Mouse (Mus musculus) heart, embryonic 16.5 days (tissue): ENCODE results near the gene Gm10644. TPM values are rescaled to one million over a fixed set of nuclear protein-coding genes. Genes with fewer than 3 reads are reported as not detected.

Source experiments
- ATAC-seq: fragments of 200-750 bp; cut with Nextera tagmentation; replicated peaks from 2 replicates; pipeline ENCODE4 v1.8.0; 2017; ENCODE audit warnings: moderate number of reproducible peaks; ENCODE audit not compliant: insufficient read depth, low FRiP score; ENCODE audit errors: extremely low read depth
- H3K27ac ChIP-seq: fragments of 300-500 bp; sonication (generic); 2 replicates; pipeline ENCODE4 v1.5.1; 2014; ENCODE audit warnings: mild to moderate bottlenecking, low read length, control low read depth, moderate library complexity
- H3K27me3 ChIP-seq: fragments of 300-500 bp; sonication (generic); 2 replicates; pipeline ENCODE4 v1.6.1; 2014; ENCODE audit warnings: low read length, mixed read lengths; ENCODE audit not compliant: control insufficient read depth, insufficient read depth
- H3K36me3 ChIP-seq: fragments of 300-500 bp; sonication (generic); 2 replicates; pipeline ENCODE4 v1.6.1; 2014; ENCODE audit not compliant: control insufficient read depth, insufficient read depth
- H3K4me1 ChIP-seq: fragments of 300-500 bp; sonication (generic); 2 replicates; pipeline ENCODE4 v1.6.1; 2014; ENCODE audit warnings: low read length, mixed read lengths; ENCODE audit not compliant: control insufficient read depth, insufficient read depth
- H3K4me2 ChIP-seq: fragments of 300-500 bp; sonication (generic); 2 replicates; pipeline ENCODE4 v1.6.1; 2014; ENCODE audit warnings: low read depth, mild to moderate bottlenecking, control low read depth, low read length
- H3K4me3 ChIP-seq: fragments of 300-500 bp; sonication (generic); 2 replicates; pipeline ENCODE4 v1.5.1; 2014; ENCODE audit warnings: mild to moderate bottlenecking, control low read depth, low read length
- H3K9ac ChIP-seq: fragments of 300-500 bp; sonication (generic); 2 replicates; pipeline ENCODE4 v1.6.1; 2014; ENCODE audit warnings: low read length, control low read depth
- H3K9me3 ChIP-seq: fragments of 300-500 bp; sonication (generic); replicated peaks from 2 replicates; pipeline ENCODE4 v1.6.1; 2016; ENCODE audit warnings: low read length; ENCODE audit not compliant: control insufficient read depth
- WGBS: fragments of 180-500 bp; shearing (Covaris S2); extraction: QIAGEN DNeasy Blood & Tissue Kit; methylation state at CpG from one replicate; pipeline ENCODE4 v1.1.7; 2014; 5-methylcytosine and 5-hydroxymethylcytosine counted together
- polyA plus RNA-seq: library from polyadenylated mRNA; unstranded; fragments of >200 nt; fragmentation: Nextera tagmentation; extraction: Ambion mirVana; gene quantifications from 2 replicates; pipeline ENCODE4 v1.2.1, GENCODE M21; 2015

Gene Gm10644
- polyA plus RNA-seq, 1 experiment from 2014 or later, result 1.2 TPM

- Histone ChIP-seq H3K9ac (no peak overlapping the region), H3K4me2 (no peak overlapping the region), H3K4me3 (no peak overlapping the region), H3K27ac (no peak overlapping the region), H3K9me3 (no peaks in the 10 kb centered on the region), H3K36me3 (peaks cover 37% of the 10 kb centered on the region), H3K27me3 (no peaks in the 10 kb centered on the region), H3K4me1 (no peaks in the 10 kb centered on the region)
- WGBS, result 80% methylated on average over 5 of the region's 5 CpGs
- no peak for ATAC-seq
These were observed 20.8 kb downstream of the Gm10644 start for GRCm38 (mm10) chr8:83934222-83934621.

DNA sequence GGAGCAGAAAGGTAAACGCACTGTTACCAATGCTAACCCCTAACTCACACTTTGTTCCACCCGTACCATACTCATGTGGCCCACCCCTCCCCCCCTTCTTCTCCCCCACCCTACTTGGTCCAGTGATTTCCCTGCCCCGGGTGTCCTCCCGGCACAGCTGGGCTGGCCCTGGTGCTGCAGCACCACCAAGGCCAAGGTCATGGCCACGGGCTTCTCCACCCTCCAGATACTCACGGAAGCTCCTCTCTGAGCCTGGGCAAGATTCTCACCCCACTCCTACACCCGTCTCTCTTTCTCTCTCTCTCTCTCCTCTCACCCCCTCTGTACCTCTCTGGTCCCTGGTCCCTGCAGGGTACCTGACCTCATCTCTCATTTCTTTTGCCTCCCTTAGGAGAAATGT, 28.7 kb downstream of the Gm10644 start:
- Histone ChIP-seq H3K9ac (no peak overlapping the region), H3K9me3 (no peaks in the 10 kb centered on the region), H3K4me1 (no peaks in the 10 kb centered on the region), H3K27ac (no peak overlapping the region), H3K4me2 (no peak overlapping the region), H3K27me3 (no peaks in the 10 kb centered on the region), H3K36me3 (peaks cover 15% of the 10 kb centered on the region), H3K4me3 (no peak overlapping the region)
- 62% methylated on average over 7 of the region's 7 CpGs for whole genome bisulfite sequencing
- ATAC-seq, result no peak

DNA sequence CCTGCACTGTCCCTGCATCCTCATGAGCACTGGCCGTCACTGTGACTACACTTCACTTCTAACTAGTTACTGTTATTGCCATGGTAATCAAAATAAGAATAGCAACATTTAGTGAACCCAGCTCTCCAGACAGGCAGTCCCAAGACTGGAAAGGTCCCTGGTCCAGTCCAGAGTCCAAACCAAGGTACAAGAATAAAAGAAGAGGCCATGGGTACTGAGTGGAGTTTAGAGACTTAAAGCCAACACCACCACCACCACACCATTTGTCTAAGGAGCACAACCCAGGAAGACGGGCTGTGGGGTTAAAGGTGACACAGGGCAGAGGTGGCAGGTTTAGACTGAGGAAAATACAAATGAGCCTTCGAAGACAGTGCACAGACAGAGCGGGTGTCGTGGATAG, 30.4 kb downstream of the Gm10644 start:
- 83% methylated on average over 5 of the region's 5 CpGs for WGBS
- H3K4me1 ChIP-seq, result no peaks in the 10 kb centered on the region
- no peaks in the 10 kb centered on the region for H3K27me3 ChIP-seq
- no peaks in the 10 kb centered on the region for H3K9me3 ChIP-seq
- H3K4me3 ChIP-seq, result no peak overlapping the region
- peaks cover 11% of the 10 kb centered on the region for H3K36me3 ChIP-seq
- no peak for ATAC-seq
- no peak overlapping the region for H3K9ac ChIP-seq
- H3K27ac ChIP-seq, result no peak overlapping the region
- H3K4me2 ChIP-seq, result no peak overlapping the region

GRCm38 (mm10) chr8:83922727-83923126, 32.3 kb downstream of the Gm10644 start:
- H3K27me3 ChIP-seq, result no peaks in the 10 kb centered on the region
- no peak overlapping the region for H3K4me3 ChIP-seq
- no peak overlapping the region for H3K9ac ChIP-seq
- no peak for ATAC-seq
- H3K27ac ChIP-seq, result no peak overlapping the region
- peaks cover 14% of the 10 kb centered on the region for H3K36me3 ChIP-seq
- H3K9me3 ChIP-seq, result no peaks in the 10 kb centered on the region
- peaks cover 4% of the 10 kb centered on the region for H3K4me1 ChIP-seq
- 85% methylated on average over 8 of the region's 8 CpGs for WGBS
- no peak overlapping the region for H3K4me2 ChIP-seq

- peaks cover 9% of the 10 kb centered on the region for H3K4me1 ChIP-seq
- H3K27me3 ChIP-seq, result no peaks in the 10 kb centered on the region
- no peaks in the 10 kb centered on the region for H3K9me3 ChIP-seq
- ATAC-seq, result no peak
- H3K27ac ChIP-seq, result no peak overlapping the region
- no peak overlapping the region for H3K4me3 ChIP-seq
- H3K36me3 ChIP-seq, result peaks cover 14% of the 10 kb centered on the region
- H3K9ac ChIP-seq, result no peak overlapping the region
- WGBS, result 70% methylated on average over 3 of the region's 3 CpGs
- H3K4me2 ChIP-seq, result no peak overlapping the region
These were observed 33.4 kb downstream of the Gm10644 start for GRCm38 (mm10) chr8:83921558-83921957.

GRCm38 (mm10) chr8:83917566-83917965, 37.4 kb downstream of the Gm10644 start:
- peak overlapping the region; percentile 14; the same call in 1 of the 2 replicates for H3K27ac ChIP-seq
- peaks cover 32% of the 10 kb centered on the region for H3K4me1 ChIP-seq
- no peak for ATAC-seq
- H3K9ac ChIP-seq, result peak overlapping the region; percentile 15; the same call in 1 of the 2 replicates
- no peak overlapping the region for H3K4me3 ChIP-seq
- H3K4me2 ChIP-seq, result no peak overlapping the region
- H3K9me3 ChIP-seq, result no peaks in the 10 kb centered on the region
- WGBS, result 64% methylated on average over 6 of the region's 6 CpGs
- H3K36me3 ChIP-seq, result peaks cover 9% of the 10 kb centered on the region
- H3K27me3 ChIP-seq, result no peaks in the 10 kb centered on the region

- Histone ChIP-seq H3K27ac (no peak overlapping the region; the same call in 1 of the 2 replicates), H3K36me3 (peaks cover 9% of the 10 kb centered on the region; the same call in 1 of the 2 replicates), H3K4me1 (peaks cover 39% of the 10 kb centered on the region), H3K9ac (0 out of 2 replicates have a peak overlapping the region, but pooled peaks have one; percentile 27), H3K9me3 (no peaks in the 10 kb centered on the region), H3K27me3 (no peaks in the 10 kb centered on the region), H3K4me3 (no peak overlapping the region), H3K4me2 (no peak overlapping the region)
- no peak for ATAC-seq
- WGBS, result 37% methylated on average over 5 of the region's 5 CpGs
These were observed 39.0 kb downstream of the Gm10644 start for GRCm38 (mm10) chr8:83916015-83916414.

DNA sequence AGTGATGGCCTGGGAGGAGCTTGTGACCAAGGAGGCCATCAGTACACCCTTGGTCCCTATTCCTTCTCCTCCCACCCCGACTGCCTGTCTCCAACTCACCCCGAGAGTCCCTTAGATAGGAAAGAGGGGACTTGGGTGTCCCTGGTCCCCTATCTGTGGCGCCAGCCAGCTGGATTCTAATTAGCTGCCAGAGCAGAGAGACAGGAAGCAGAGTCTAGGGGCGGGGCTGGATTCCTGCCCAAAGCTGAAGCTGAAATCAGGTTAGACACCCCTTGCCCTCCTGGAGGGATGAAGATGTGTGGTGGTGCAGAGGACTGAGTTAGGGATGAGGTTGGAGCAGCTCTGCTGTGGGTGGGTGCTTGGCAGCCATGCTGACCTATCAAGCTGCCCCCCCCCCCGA, 40.1 kb downstream of the Gm10644 start:
- H3K4me1 ChIP-seq, result peaks cover 39% of the 10 kb centered on the region
- 36% methylated on average over 5 of the region's 5 CpGs for WGBS
- H3K27me3 ChIP-seq, result no peaks in the 10 kb centered on the region
- no peak overlapping the region for H3K4me2 ChIP-seq
- H3K9me3 ChIP-seq, result no peaks in the 10 kb centered on the region
- H3K27ac ChIP-seq, result no peak overlapping the region
- H3K4me3 ChIP-seq, result no peak overlapping the region
- peaks cover 6% of the 10 kb centered on the region; the same call in 1 of the 2 replicates for H3K36me3 ChIP-seq
- ATAC-seq, result no peak
- no peak overlapping the region for H3K9ac ChIP-seq

DNA sequence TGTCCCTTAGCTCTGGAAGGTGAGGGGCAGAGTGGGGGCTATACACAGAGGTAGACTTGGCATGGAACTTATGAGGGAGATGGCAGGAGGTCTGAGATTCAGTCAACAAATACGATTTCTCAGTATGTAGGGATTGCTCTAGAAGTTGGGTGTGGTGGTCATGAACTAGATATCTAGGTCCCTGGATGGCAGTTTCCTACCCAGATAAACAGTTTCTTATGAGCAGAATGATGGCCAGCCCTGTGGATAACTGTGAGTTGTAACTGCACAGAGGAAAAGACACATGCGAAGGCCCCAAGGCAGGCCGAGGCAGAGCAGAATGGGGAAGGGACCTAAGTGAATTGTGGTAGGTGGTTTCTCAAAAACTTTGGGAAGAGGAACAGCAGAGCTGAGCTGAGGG, 40.8 kb downstream of the Gm10644 start:
- H3K9me3 ChIP-seq, result no peaks in the 10 kb centered on the region
- H3K4me3 ChIP-seq, result no peak overlapping the region
- no peaks in the 10 kb centered on the region for H3K27me3 ChIP-seq
- 0 out of 2 replicates have a peak, but pooled peaks cover 2% of the 10 kb centered on the region for H3K36me3 ChIP-seq
- no peak overlapping the region for H3K9ac ChIP-seq
- no peak for ATAC-seq
- H3K27ac ChIP-seq, result no peak overlapping the region
- H3K4me2 ChIP-seq, result no peak overlapping the region
- H3K4me1 ChIP-seq, result peaks cover 39% of the 10 kb centered on the region
- WGBS, result 82% methylated on average over 3 of the region's 3 CpGs
